Mouse (Mus musculus) G1E (cell line): ENCODE data around the gene C1qb. TPM values are rescaled to one million over a fixed set of nuclear protein-coding genes. Genes with fewer than 3 reads are reported as not detected.

ENCODE experiments used
- ATAC-seq: 2 replicates; pipeline ENCODE4 v1.8.0; 2016; ENCODE audit warnings: mild to moderate bottlenecking; ENCODE audit not compliant: insufficient number of reproducible peaks, poor library complexity, low FRiP score, severe bottlenecking; ENCODE audit errors: extremely low read depth
- DNase-seq: peaks from one replicate; pipeline ENCODE4 v3.0.0; 2012; ENCODE audit warnings: low spot score
- H3K27me3 ChIP-seq: 2 replicates; pipeline ENCODE4 v1.6.1; 2012; ENCODE audit warnings: mild to moderate bottlenecking, low read length, inconsistent platforms; ENCODE audit not compliant: insufficient read depth
- H3K36me3 ChIP-seq: replicated peaks from 2 replicates; pipeline ENCODE3; 2012; ENCODE audit warnings: mild to moderate bottlenecking, inconsistent platforms
- H3K4me1 ChIP-seq: 2 replicates; pipeline ENCODE4 v1.6.1; 2012; ENCODE audit warnings: low read depth, low read length, inconsistent platforms, mixed read lengths; ENCODE audit not compliant: insufficient read depth
- H3K4me3 ChIP-seq: 2 replicates; pipeline ENCODE4 v1.5.1; 2012; ENCODE audit warnings: low read depth, mild to moderate bottlenecking, inconsistent platforms, low read length, moderate library complexity, mixed read lengths
- H3K9me3 ChIP-seq: replicated peaks from 2 replicates; pipeline ENCODE4 v1.6.1; 2012; ENCODE audit warnings: inconsistent platforms
- CTCF ChIP-seq: IDR thresholded peaks from 2 replicates; pipeline ENCODE4 v1.5.1; 2012; ENCODE audit warnings: low read depth, low read length, inconsistent platforms, mixed read lengths
- GATA1 ChIP-seq: IDR thresholded peaks from 2 replicates; pipeline ENCODE4 v1.6.1; 2012; ENCODE audit warnings: borderline replicate concordance, low read length, inconsistent platforms, mixed read lengths
- GATA2 ChIP-seq: IDR thresholded peaks from 2 replicates; pipeline ENCODE4 v1.6.1; 2012; ENCODE audit warnings: low read depth, low read length, inconsistent platforms, borderline replicate concordance
- POLR2AphosphoS5 ChIP-seq: IDR thresholded peaks from 2 replicates; pipeline ENCODE4 v1.6.1; 2012; ENCODE audit warnings: low read depth, low read length, inconsistent platforms; ENCODE audit not compliant: insufficient replicate concordance
- TAL1 ChIP-seq: conservative IDR thresholded peaks from 2 replicates; pipeline ENCODE4 v1.6.1; 2012; ENCODE audit warnings: low read depth, low read length, inconsistent platforms, mixed read lengths
- polyA plus RNA-seq: library from polyadenylated mRNA; stranded (reverse); fragments of >175 nt; gene quantifications from 2 replicates; pipeline ENCODE4 v1.2.3, GENCODE M21; 2012
- total RNA-seq, 2 experiments: library from RNA; stranded (forward) in 1 of 2; stranded (reverse) in 1 of 2; fragments of 200-1000 nt in 1 of 2; fragments of >200 nt in 1 of 2; fragmentation: Nextera tagmentation in 1 of 2; gene quantifications; 2 replicates each; pipeline ENCODE4 v1.2.3; 2014 to 2017

C1qb gene
- total and polyA plus RNA-seq, 3 experiments = 0.09 to 0.16 TPM; not detected in 1

DNA sequence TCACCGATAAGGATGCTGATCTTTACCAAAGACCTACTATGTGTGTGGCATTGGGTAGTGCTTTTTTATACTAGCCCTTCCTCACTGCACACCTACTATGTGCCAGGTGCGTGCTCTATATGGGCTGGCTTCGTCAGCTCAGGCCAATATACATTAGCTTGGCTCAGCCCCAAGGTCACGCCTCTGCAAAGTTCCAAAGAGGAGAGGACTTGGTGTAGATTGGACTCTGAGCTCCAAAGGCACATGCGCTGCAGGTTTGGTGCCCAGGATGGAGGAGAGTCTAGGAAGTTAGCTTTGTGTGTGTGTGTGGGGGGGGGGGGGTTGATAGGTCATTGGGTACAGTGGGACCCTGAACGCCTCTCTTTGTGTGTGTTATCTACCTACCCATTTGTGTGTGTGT lies 17.6 kb downstream of the C1qb start:
- H3K27me3 ChIP-seq = peaks cover 2% of the 10 kb centered on the region; the same call in 1 of the 2 replicates

DNA sequence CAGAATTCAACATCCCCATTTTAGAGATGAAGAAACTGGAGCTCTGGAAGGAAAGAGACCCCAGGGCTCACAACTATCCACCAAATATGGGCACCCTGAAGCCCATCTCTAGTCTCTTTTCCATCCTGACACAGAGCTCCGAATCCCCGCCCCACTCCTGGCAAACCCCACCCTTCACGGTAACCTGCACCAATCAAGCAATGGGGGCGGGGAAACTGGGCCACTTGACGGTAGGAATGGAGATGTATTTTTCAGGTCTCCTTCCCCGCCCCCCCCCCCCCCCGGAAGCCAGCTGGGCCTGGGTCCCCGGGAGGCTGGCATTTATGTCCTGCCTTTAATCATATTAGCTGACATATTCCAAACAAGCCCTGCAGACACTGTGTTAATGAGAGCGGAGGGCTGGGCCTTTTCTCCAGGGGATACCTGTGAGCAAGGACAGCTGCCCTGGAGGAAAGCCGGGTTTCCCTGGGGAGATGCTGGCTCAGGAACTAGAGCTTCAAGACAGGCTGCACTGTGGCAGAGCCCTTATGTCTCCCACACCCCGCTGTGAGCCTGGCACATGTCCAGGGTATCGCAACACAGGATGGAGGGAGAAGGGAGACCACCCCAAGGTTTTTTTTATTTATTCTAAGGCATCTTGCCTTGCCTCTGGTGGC lies 18.2 kb downstream of the C1qb start:
- TF ChIP-seq GATA2 (no peak), POLR2AphosphoS5 (no peak), CTCF (no peak), GATA1 (no peak), TAL1 (no peak)
- ATAC-seq = no peak
- H3K9me3 ChIP-seq = peaks cover 4% of the 10 kb centered on the region
- no peaks in the 10 kb centered on the region for H3K4me1 ChIP-seq
- H3K27me3 ChIP-seq = peaks cover 2% of the 10 kb centered on the region; the same call in 1 of the 2 replicates
- no peak for DNase-seq
- no peak overlapping the region for H3K4me3 ChIP-seq
- no peaks in the 10 kb centered on the region for H3K36me3 ChIP-seq

More for the DNA sequence above, 17.6 kb downstream of the C1qb start:
- peaks cover 4% of the 10 kb centered on the region for H3K9me3 ChIP-seq
- H3K4me1 ChIP-seq = no peaks in the 10 kb centered on the region
- H3K4me3 ChIP-seq = no peak overlapping the region
- no peak for DNase-seq
- ATAC-seq = no peak
- H3K36me3 ChIP-seq = no peaks in the 10 kb centered on the region
- TF ChIP-seq GATA1 = no peak
- TF ChIP-seq POLR2AphosphoS5 = no peak
- no peak for TF ChIP-seq TAL1
- TF ChIP-seq CTCF = no peak
- TF ChIP-seq GATA2 = no peak

DNA sequence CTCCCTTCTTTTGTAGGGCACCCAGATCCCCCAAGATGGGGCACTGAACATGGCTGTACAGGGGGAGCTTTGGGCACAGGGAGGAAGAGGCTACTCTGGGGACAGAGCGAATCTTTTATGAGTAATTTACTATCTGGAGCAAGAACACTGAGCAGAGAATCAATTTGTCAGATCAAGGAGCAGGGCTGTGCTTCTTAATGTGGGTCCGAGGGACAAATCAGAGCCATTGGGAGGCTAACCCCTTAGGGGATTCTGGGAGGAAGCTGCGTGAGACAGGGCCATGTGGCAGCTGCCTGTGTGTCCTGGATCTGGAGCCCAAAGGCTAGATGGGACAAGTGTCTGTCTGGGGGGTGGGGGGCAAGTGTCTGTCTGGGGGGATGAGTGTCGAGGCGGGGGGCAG lies 20.5 kb downstream of the C1qb start:
- H3K36me3 ChIP-seq = no peaks in the 10 kb centered on the region
- TF ChIP-seq GATA2 (no peak), GATA1 (no peak), POLR2AphosphoS5 (no peak), TAL1 (no peak), CTCF (no peak)
- ATAC-seq (no peak), DNase-seq (no peak)
- peaks cover 2% of the 10 kb centered on the region; the same call in 1 of the 2 replicates for H3K27me3 ChIP-seq
- H3K9me3 ChIP-seq = peaks cover 4% of the 10 kb centered on the region
- no peak overlapping the region for H3K4me3 ChIP-seq
- no peaks in the 10 kb centered on the region for H3K4me1 ChIP-seq

DNA sequence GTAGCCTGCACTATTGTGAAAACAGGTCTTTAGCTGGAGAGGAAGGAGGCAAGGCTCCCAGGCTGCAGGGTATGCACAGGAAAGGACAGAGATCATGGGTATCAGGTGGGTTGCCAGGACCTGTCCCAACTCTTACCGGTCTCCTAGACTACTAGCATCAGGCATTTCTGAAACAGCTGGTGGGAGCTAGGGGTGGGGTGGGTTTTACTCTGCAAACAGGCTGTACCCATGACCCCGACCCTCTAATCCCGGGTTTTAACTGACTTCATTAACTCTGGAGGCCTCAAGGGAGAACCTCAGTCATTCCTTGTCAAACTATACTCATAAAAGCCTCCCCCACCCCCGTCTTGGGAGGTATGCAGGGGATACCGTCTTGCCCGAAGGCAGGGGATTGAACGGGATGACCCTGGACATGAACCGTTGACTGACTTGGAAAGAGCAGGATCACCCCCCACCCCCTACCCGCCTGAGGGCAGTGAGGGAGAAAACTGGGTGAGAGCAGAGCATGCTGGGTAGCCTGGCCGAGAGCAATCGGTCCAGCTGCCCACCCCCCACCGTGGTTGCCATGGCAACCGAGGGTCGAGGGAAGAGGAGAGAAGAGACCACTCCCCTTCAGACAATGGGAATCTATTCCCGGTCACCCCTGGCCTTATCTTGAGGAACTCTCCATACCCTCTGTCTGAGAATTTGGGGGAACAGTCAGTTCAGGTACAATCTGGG lies 21.1 kb downstream of the C1qb start:
- Histone ChIP-seq H3K27me3 (peaks cover 2% of the 10 kb centered on the region; the same call in 1 of the 2 replicates), H3K4me3 (no peak overlapping the region), H3K9me3 (peaks cover 4% of the 10 kb centered on the region), H3K4me1 (no peaks in the 10 kb centered on the region), H3K36me3 (no peaks in the 10 kb centered on the region)
- ATAC-seq (no peak), DNase-seq (no peak)
- TF ChIP-seq GATA1 (no peak), CTCF (no peak), GATA2 (no peak), TAL1 (no peak), POLR2AphosphoS5 (no peak)

DNA sequence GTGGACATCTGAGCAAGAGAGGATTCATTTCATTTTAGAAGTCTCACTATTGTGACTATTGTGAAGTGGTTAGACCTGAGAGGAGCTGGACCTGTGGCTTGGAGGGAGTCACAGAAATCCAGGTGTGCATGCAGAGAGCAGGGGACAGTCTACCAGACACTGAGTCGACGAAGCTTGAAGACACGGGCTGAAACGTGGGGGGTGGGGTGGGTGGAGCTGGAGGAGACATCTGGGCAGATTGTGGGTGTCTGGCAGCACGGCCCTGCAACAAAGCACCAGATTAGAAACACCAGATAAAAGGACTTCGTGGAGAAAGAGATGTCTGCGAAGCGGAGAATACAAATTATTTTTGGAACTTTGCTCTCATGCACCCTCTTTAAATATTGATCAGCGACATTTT lies 22.5 kb downstream of the C1qb start:
- TF ChIP-seq GATA2 = no peak
- TF ChIP-seq CTCF = no peak
- TF ChIP-seq GATA1 = no peak
- TF ChIP-seq POLR2AphosphoS5 = no peak
- TF ChIP-seq TAL1 = no peak
- no peaks in the 10 kb centered on the region for H3K36me3 ChIP-seq
- H3K4me3 ChIP-seq = no peak overlapping the region
- H3K4me1 ChIP-seq = no peaks in the 10 kb centered on the region
- peaks cover 2% of the 10 kb centered on the region; the same call in 1 of the 2 replicates for H3K27me3 ChIP-seq
- DNase-seq = no peak
- no peak for ATAC-seq
- no peaks in the 10 kb centered on the region for H3K9me3 ChIP-seq

DNA sequence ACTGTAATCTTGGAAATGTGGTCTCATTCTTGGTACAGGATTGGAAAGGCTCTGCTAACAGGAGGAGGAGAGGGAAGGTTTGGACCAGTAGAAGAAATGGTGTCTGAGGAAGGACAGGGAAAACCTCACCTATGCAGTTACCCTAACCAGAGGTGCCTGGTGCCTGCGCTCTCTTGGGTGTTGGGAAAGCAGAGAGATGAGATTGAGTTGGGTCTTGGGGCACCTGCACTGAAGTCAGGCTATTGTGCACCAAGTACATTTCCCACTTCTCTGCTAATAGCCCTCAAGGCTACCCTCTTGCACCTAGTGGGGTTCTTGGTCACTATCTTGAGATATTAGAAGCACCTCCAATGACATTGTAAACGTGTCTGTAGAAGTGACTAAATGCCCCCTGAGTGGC lies 23.6 kb downstream of the C1qb start:
- Histone ChIP-seq H3K9me3 (no peaks in the 10 kb centered on the region), H3K4me1 (no peaks in the 10 kb centered on the region), H3K36me3 (no peaks in the 10 kb centered on the region), H3K27me3 (peaks cover 2% of the 10 kb centered on the region; the same call in 1 of the 2 replicates), H3K4me3 (no peak overlapping the region)
- ATAC-seq = no peak
- TF ChIP-seq POLR2AphosphoS5 = no peak
- TF ChIP-seq TAL1 = no peak
- no peak for TF ChIP-seq GATA2
- no peak for TF ChIP-seq CTCF
- no peak for TF ChIP-seq GATA1
- DNase-seq = no peak
